Mouse (Mus musculus) erythroid progenitor cell, adult 5-6 weeks (primary cell): ENCODE results near the gene Adamts6. TPM values are rescaled to one million over a fixed set of nuclear protein-coding genes. Genes with fewer than 3 reads are reported as not detected.

Experiments
- ATAC-seq: replicated peaks from 2 replicates; pipeline ENCODE4 v1.8.0; 2016; ENCODE audit warnings: moderate number of reproducible peaks, mild to moderate bottlenecking, moderate TSS enrichment, inconsistent platforms; ENCODE audit not compliant: poor library complexity, low FRiP score, severe bottlenecking
- total RNA-seq, 2 experiments: library from RNA; stranded (forward) in 1 of 2; stranded (reverse) in 1 of 2; fragments of 150-400 nt in 1 of 2; fragments of 186-747, 209-891 nt in 1 of 2; gene quantifications; 2 replicates each; pipeline versions ENCODE4 v1.2.3 to v1.2.4; 2015 to 2017; ENCODE audit warnings: low replicate concordance in 2 of 2

Gene Adamts6
- total RNA-seq, 2 experiments from 2014 or later: 0.61 to 2.9 TPM

GRCm38 (mm10) chr13:104542759-104543141 is 255.1 kb downstream of the Adamts6 start:
- no peak for ATAC-seq

Other genes starting within 250 kb of the Adamts6 start
- 5.8 and 11.7 TPM in 2 replicates for gene Nln, start 178.2 kb upstream of the Adamts6 start, total RNA-seq (2015; ENCODE audit: low replicate concordance)
- gene Nln, start 178.2 kb upstream of the Adamts6 start, total RNA-seq (2017; ENCODE audit: low replicate concordance): 3.5 and 4.4 TPM in 2 replicates
- not detected in 2 replicates for gene Sgtb, start 178.1 kb upstream of the Adamts6 start, total RNA-seq (2015; ENCODE audit: low replicate concordance)
- gene Sgtb, start 178.1 kb upstream of the Adamts6 start, total RNA-seq (2017; ENCODE audit: low replicate concordance): not detected in 2 replicates
- gene Trappc13, start 109.4 kb upstream of the Adamts6 start, total RNA-seq (2015; ENCODE audit: low replicate concordance): 28.8 and 49.9 TPM in 2 replicates
- 23.5 and 27.3 TPM in 2 replicates for gene Trappc13, start 109.4 kb upstream of the Adamts6 start, total RNA-seq (2017; ENCODE audit: low replicate concordance)
- gene Trim23, start 109.0 kb upstream of the Adamts6 start, total RNA-seq (2015; ENCODE audit: low replicate concordance): 21.3 and 22.2 TPM in 2 replicates
- gene Trim23, start 109.0 kb upstream of the Adamts6 start, total RNA-seq (2017; ENCODE audit: low replicate concordance): 28.4 and 50.7 TPM in 2 replicates
- gene Cenpk, start 59.2 kb upstream of the Adamts6 start, total RNA-seq (2015; ENCODE audit: low replicate concordance): 128 and 134 TPM in 2 replicates
- gene Cenpk, start 59.2 kb upstream of the Adamts6 start, total RNA-seq (2017; ENCODE audit: low replicate concordance): 324 and 373 TPM in 2 replicates
- 72.5 and 74.6 TPM in 2 replicates for gene Ppwd1, start 59.0 kb upstream of the Adamts6 start, total RNA-seq (2015; ENCODE audit: low replicate concordance)
- 56.1 and 100 TPM in 2 replicates for gene Ppwd1, start 59.0 kb upstream of the Adamts6 start, total RNA-seq (2017; ENCODE audit: low replicate concordance)